Mouse (Mus musculus) myocyte (in vitro differentiated cells): Measurements from ENCODE around the gene Araf. TPM values are rescaled to one million over a fixed set of nuclear protein-coding genes. Genes with fewer than 3 reads are reported as not detected.

ENCODE experiments used
- H3K27me3 ChIP-seq: one replicate; pipeline ENCODE4 v1.6.1; 2011; ENCODE audit not compliant: control insufficient read depth, insufficient read depth, insufficient read length
- H3K36me3 ChIP-seq: one replicate; pipeline ENCODE4 v1.6.1; 2011; ENCODE audit not compliant: control insufficient read depth, insufficient read depth
- H3K4me2 ChIP-seq: one replicate; pipeline ENCODE4 v1.6.1; 2011; ENCODE audit warnings: low read depth, control low read depth
- H3K4me3 ChIP-seq: one replicate; pipeline ENCODE4 v1.5.1; 2011; ENCODE audit warnings: mild to moderate bottlenecking, control low read depth, moderate library complexity
- H3K79me2 ChIP-seq: one replicate; pipeline ENCODE4 v1.6.1; 2011; ENCODE audit not compliant: control insufficient read depth, insufficient read depth
- H3ac ChIP-seq: one replicate; pipeline ENCODE4 v1.6.1; 2011; ENCODE audit not compliant: control insufficient read depth, insufficient read length
- CEBPB ChIP-seq: IDR thresholded peaks from 2 replicates; pipeline ENCODE4 v1.6.1; 2011; ENCODE audit warnings: mild to moderate bottlenecking, moderate library complexity; ENCODE audit not compliant: poor library complexity, insufficient read depth, severe bottlenecking
- E2F4 ChIP-seq: IDR thresholded peaks from one replicate; pipeline ENCODE4 v1.6.1; 2011; ENCODE audit warnings: mild to moderate bottlenecking, control low read depth, moderate library complexity; ENCODE audit not compliant: insufficient read depth
- MAX ChIP-seq: IDR thresholded peaks from one replicate; pipeline ENCODE4 v1.6.1; 2011; ENCODE audit warnings: low read depth, mild to moderate bottlenecking, control low read depth
- MYOD1 ChIP-seq, 3 experiments: IDR thresholded peaks; one replicate each; pipeline ENCODE4 v1.6.1; 2011; ENCODE audit warnings: control low read depth in 2 of 3, low read depth in 2 of 3, mild to moderate bottlenecking in 2 of 3, moderate library complexity in 1 of 3; ENCODE audit not compliant: insufficient read length in 2 of 3, control insufficient read depth in 1 of 3
- MYOG ChIP-seq, 3 experiments: IDR thresholded peaks; one replicate each; pipeline ENCODE4 v1.6.1; 2011; ENCODE audit warnings: control low read depth in 2 of 3, low read depth in 2 of 3, mild to moderate bottlenecking in 2 of 3; ENCODE audit not compliant: insufficient read length in 2 of 3, control insufficient read depth in 1 of 3, insufficient read depth in 1 of 3
- POLR2A ChIP-seq: IDR thresholded peaks from one replicate; pipeline ENCODE4 v1.6.1; 2011; ENCODE audit warnings: low read depth, mild to moderate bottlenecking, control low read depth, moderate library complexity; ENCODE audit not compliant: insufficient read length
- POLR2AphosphoS2 ChIP-seq: IDR thresholded peaks from one replicate; pipeline ENCODE4 v1.6.1; 2011; ENCODE audit warnings: low read depth, control low read depth; ENCODE audit not compliant: insufficient read length
- REST ChIP-seq: IDR thresholded peaks from one replicate; pipeline ENCODE4 v1.6.1; 2011; ENCODE audit warnings: mild to moderate bottlenecking, control low read depth, moderate library complexity; ENCODE audit not compliant: insufficient read depth, insufficient read length
- SRF ChIP-seq: IDR thresholded peaks from one replicate; pipeline ENCODE4 v1.6.1; 2011; ENCODE audit warnings: low read depth; ENCODE audit not compliant: control insufficient read depth, insufficient read length
- TCF12 ChIP-seq: IDR thresholded peaks from one replicate; pipeline ENCODE4 v1.6.1; 2011; ENCODE audit warnings: mild to moderate bottlenecking, control low read depth; ENCODE audit not compliant: poor library complexity, insufficient read depth, severe bottlenecking
- TCF3 ChIP-seq: IDR thresholded peaks from one replicate; pipeline ENCODE4 v1.6.1; 2011; ENCODE audit warnings: low read depth, control low read depth; ENCODE audit not compliant: insufficient read length
- USF1 ChIP-seq: IDR thresholded peaks from one replicate; pipeline ENCODE4 v1.6.1; 2011; ENCODE audit warnings: low read depth, mild to moderate bottlenecking, control low read depth, moderate library complexity
- polyA plus RNA-seq: library from polyadenylated mRNA; unstranded; fragments of >200 nt; fragmentation: generic; extraction: Trizol; gene quantifications from one replicate; pipeline ENCODE4 v1.2.1, GENCODE M21; 2012; ENCODE audit warnings: missing spikeins

The Araf gene
- polyA plus RNA-seq, 1 experiment = 66.5 TPM

- H3ac ChIP-seq = no peak overlapping the region
- no peak overlapping the region for H3K4me2 ChIP-seq
- no peaks in the 10 kb centered on the region for H3K27me3 ChIP-seq
- no peak overlapping the region for H3K4me3 ChIP-seq
- peaks cover 24% of the 10 kb centered on the region for H3K79me2 ChIP-seq
- H3K36me3 ChIP-seq = peaks cover 5% of the 10 kb centered on the region
- TF ChIP-seq USF1 (no peak), CEBPB (no peak), MYOD1 (IDR thresholded peaks at IDR 0.05; ENCODE audit: control insufficient read depth in 1 of 3, insufficient read length in 2 of 3, low read depth in 2 of 3) (no peak), REST (no peak), TCF12 (no peak), SRF (no peak), MYOG (IDR thresholded peaks at IDR 0.05; ENCODE audit: control insufficient read depth in 1 of 3, insufficient read depth in 1 of 3, insufficient read length in 2 of 3, low read depth in 2 of 3) (no peak), POLR2AphosphoS2 (no peak), POLR2A (no peak), E2F4 (no peak), TCF3 (no peak), MAX (no peak)
Observed at GRCm38 (mm10) chrX:20875241-20875640, 77.6 kb downstream of the Araf start.

DNA sequence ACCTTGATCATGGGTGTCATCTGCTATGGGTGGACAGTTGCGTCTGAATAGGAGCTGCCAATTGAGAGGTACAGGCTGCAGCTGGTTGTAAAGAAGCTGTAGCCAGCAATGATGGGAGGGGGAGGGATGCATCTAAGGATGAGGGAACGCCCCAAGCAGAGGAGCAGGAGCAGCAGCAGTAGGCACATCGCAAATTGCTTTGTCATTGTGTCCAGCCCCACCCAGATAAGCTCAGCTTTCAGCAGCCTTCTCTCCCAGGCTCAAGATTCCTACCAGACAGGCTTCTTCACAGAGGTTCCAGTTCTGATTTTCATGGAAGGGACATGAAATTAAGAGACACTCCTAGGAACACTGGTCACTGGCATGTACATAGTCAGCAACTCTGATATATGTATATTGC is 112.5 kb downstream of the Araf start:
- H3K36me3 ChIP-seq = no peaks in the 10 kb centered on the region
- no peaks in the 10 kb centered on the region for H3K27me3 ChIP-seq
- no peak for TF ChIP-seq MYOG (IDR thresholded peaks at IDR 0.05; ENCODE audit: control insufficient read depth in 1 of 3, insufficient read depth in 1 of 3, insufficient read length in 2 of 3, low read depth in 2 of 3)
- no peak for TF ChIP-seq SRF
- TF ChIP-seq POLR2A = no peak
- no peak for TF ChIP-seq USF1
- no peak for TF ChIP-seq MYOD1 (IDR thresholded peaks at IDR 0.05; ENCODE audit: control insufficient read depth in 1 of 3, insufficient read length in 2 of 3, low read depth in 2 of 3)
- TF ChIP-seq REST = no peak
- no peak for TF ChIP-seq POLR2AphosphoS2
- no peak for TF ChIP-seq CEBPB
- no peak for TF ChIP-seq MAX
- TF ChIP-seq TCF12 = no peak
- TF ChIP-seq E2F4 = no peak
- no peak for TF ChIP-seq TCF3
- H3K79me2 ChIP-seq = no peaks in the 10 kb centered on the region
- peak overlapping the region; percentile 63 for H3K4me2 ChIP-seq
- no peak overlapping the region for H3ac ChIP-seq
- H3K4me3 ChIP-seq = no peak overlapping the region

Other genes starting within 250 kb of the Araf start
- not detected for gene Rgn, start 248.0 kb upstream of the Araf start, polyA plus RNA-seq
- gene Rbm10, start 180.3 kb upstream of the Araf start, polyA plus RNA-seq = 38.1 TPM
- 367 TPM for gene Ndufb11, start 180.2 kb upstream of the Araf start, polyA plus RNA-seq
- 353 TPM for gene Uba1, start 139.5 kb upstream of the Araf start, polyA plus RNA-seq
- gene Cdk16, start 109.9 kb upstream of the Araf start, polyA plus RNA-seq = 113 TPM
- 24.5 TPM for gene Usp11, start 93.9 kb upstream of the Araf start, polyA plus RNA-seq
- gene Timp1, start 72.4 kb downstream of the Araf start, polyA plus RNA-seq = 387 TPM
- 8.1 TPM for gene Syn1, start 123.2 kb downstream of the Araf start, polyA plus RNA-seq
- 1.7 TPM for gene Cfp, start 133.7 kb downstream of the Araf start, polyA plus RNA-seq
- gene Elk1, start 152.8 kb downstream of the Araf start, polyA plus RNA-seq = 18.9 TPM
- 57.6 TPM for gene Uxt, start 164.2 kb downstream of the Araf start, polyA plus RNA-seq